Mouse (Mus musculus) olfactory bulb, adult 2 months (tissue): ENCODE measurements at regions not wholly inside any gene's neighbourhood (a gene's known extent, or its start where the extent isn't known, plus 50 kb on each side); places are given as distances from the start of the nearest gene placed in this dataset.

ENCODE experiments used
- CTCF ChIP-seq: fragments of 200-500 bp; IDR thresholded peaks from 2 replicates; pipeline ENCODE4 v1.5.1; 2012; ENCODE audit warnings: low read depth, mild to moderate bottlenecking, low read length, moderate library complexity; ENCODE audit not compliant: insufficient read depth
- POLR2A ChIP-seq: fragments of 200-500 bp; IDR thresholded peaks from 2 replicates; pipeline ENCODE4 v1.6.1; 2012; ENCODE audit warnings: mild to moderate bottlenecking, low read depth, low read length, moderate library complexity; ENCODE audit not compliant: insufficient read depth

DNA sequence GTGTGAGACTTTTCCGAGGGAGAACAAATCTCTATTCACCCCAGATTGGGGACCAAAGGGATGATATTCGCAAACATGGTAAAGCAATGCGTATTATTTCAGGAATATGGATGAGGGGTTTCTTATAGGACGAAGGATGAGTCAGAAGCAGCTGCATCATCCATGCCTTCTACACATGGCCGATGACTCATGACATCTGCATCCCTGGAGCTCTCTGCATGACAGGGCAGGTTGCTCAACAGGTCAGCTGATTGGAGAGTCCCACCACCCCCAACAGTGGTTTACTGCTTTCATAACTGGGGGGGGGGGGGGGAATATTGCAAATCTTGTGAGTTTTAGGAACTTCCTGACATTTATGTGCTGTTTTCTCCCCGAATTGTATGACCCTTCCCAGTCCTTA, 50.3 kb upstream of the Pias1 start:
- TF ChIP-seq CTCF, result no peak
- no peak for TF ChIP-seq POLR2A
